Mouse (Mus musculus) hindlimb bud, embryonic 11.5 days (tissue): Measurements from ENCODE around the gene Zfp455.
"Not testable (repeated sequence)": the region's sequence is repeated elsewhere in the genome, so short reads cannot be mapped to it uniquely, and the experiment has no call there.

Experiments used
- DNase-seq: peaks from one replicate; pipeline ENCODE4 v3.0.0-alpha.2; 2012; ENCODE audit warnings: low read depth, low spot score; ENCODE audit errors: extremely low spot score

Gene Zfp455

DNA sequence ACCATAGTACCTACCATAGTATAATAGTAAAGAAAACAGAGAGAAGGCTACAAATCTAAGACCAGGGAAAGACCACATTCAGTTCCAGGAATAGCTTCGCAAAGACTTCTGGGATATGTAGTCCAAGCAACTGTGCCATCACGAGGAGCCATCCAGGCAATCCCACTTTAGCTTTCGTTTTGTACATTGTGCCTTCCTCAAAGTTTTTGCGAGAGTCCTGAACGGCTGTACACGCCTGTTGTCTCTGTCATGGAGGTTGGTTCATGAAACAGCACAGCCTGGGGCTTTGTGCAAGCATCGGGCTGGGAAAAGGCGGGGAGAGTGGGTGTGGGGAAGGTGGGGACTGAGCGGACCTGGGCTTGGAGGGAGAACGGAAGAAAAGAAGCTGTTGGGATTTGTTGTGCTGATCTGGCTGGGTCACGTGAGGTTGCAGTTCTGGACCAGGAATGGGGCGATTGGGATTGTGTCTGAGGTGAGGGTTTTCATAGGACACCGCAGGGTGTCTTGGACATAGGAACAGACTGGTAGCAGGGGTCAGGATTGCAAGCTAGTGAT is at the start of gene Zfp455:
Gene Zfp455 (plus strand): TSS at position 167 of the 555 bp plus-strand sequence.
- peak; percentile 67 for DNase-seq

GRCm38 (mm10) chr13:67166122-67166521 is 28.2 kb upstream of the Zfp455 start:
- DNase-seq: not testable (repeated sequence)

DNA sequence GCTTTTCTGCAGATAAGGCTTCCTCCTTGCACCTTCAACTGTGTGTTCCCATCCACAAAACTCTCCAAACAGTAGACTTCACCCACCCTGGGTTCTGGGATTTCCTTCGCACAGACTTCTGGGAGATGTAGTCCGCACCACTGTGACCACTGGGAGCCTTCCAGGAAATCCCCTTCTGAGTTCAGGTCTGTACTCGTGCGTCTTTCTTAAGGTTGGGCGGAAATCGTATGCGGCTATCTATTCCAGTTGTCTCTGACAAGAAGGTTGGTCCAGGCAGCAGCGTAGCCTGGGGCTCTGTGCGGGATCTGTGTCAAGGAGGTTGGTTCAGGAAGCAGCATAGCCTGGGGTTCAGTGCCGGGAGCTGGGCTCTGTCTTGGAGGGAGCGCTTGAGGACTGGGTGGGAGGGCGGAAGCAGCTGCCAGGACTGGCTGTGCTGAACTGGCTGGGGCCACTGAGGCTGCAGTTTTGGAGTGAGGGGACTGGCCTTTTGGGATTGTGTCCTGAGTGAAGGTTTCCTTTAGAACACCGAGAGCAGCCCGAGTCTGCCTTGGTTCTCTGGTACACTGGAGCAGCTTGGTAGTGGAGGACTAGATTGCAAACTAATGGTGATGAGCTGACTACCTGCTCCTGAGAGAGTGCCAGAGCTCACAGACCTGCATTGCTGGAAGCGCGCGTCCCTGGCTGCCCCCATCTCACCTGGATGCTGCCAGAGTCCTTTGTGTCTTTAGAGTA is 21.1 kb upstream of the Zfp455 start, which contains the start of gene Rsl1:
Gene Rsl1 (plus strand): TSS at position 192 of the 732 bp plus-strand sequence.
- not testable (repeated sequence) for DNase-seq

DNA sequence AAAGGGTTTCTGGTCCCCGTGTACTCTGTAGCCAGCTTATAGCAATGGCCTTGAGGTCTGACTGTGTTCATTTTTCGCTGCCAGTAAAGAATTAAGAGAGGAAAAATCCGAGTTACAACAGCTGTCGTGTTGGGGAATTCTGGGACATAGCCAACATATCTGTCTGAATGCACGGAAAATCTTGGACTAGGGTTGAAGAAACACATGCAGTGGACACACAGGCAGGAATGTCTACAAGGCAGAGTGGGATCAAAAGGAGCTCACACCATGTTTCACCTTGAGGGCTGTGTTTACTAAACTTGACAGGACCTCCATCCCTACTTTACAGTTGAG is 20.6 kb upstream of the Zfp455 start:
- DNase-seq: no peak

DNA sequence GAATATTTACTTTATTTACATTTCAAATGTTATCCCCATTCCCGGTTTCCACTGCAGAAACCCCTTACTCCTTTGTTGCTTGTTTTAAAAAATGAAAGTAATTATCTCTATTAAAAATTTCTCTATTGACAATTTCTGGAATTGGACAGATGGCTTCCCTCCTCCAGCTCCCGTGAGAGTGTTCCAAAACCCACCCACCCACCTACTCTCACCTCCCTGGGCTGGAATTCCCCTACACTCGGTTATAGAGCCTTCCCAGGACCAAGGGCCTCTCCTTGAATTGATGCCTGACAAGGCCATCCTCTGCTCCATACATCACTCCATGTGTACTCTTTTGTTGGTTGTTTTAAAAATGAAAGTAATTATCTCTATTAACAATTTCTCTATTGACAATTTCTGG is 7.3 kb downstream of the Zfp455 start:
- DNase-seq: no peak

- no peak for DNase-seq
Measured at GRCm38 (mm10) chr13:67214015-67214607, 19.8 kb downstream of the Zfp455 start.
